Mouse (Mus musculus) cortical plate, adult 2 months (tissue): ENCODE measurements at regions not wholly inside any gene's neighbourhood (a gene's known extent, or its start where the extent isn't known, plus 50 kb on each side); places are given as distances from the start of the nearest gene placed in this dataset.

Experiments used
- CTCF ChIP-seq: fragments of 200-500 bp; IDR thresholded peaks from 2 replicates; pipeline ENCODE4 v1.5.1; 2011; ENCODE audit warnings: mild to moderate bottlenecking, control low read depth, low read length; ENCODE audit not compliant: insufficient read depth; ENCODE audit errors: extremely low read depth
- POLR2A ChIP-seq: fragments of 200-500 bp; IDR thresholded peaks from 2 replicates; pipeline ENCODE4 v1.6.1; 2011; ENCODE audit warnings: mild to moderate bottlenecking, low read length, control low read depth; ENCODE audit not compliant: insufficient read depth; ENCODE audit errors: extremely low read depth

- TF ChIP-seq CTCF (no peak), POLR2A (no peak)
Measured at GRCm38 (mm10) chr4:98201102-98201501, 182.0 kb downstream of the Tm2d1 start.
